Mouse (Mus musculus) megakaryocyte, embryonic 14.5 days (primary cell): ENCODE measurements around the gene Wdr41.

ENCODE experiments used
- FLI1 ChIP-seq: IDR thresholded peaks from 2 replicates; pipeline ENCODE4 v1.6.1; 2012; ENCODE audit warnings: low read length, inconsistent platforms, mixed read lengths
- GATA1 ChIP-seq: IDR thresholded peaks from 3 replicates; pipeline ENCODE4 v1.6.1; 2012; ENCODE audit warnings: mixed read lengths, low read length, inconsistent platforms, borderline replicate concordance

DNA sequence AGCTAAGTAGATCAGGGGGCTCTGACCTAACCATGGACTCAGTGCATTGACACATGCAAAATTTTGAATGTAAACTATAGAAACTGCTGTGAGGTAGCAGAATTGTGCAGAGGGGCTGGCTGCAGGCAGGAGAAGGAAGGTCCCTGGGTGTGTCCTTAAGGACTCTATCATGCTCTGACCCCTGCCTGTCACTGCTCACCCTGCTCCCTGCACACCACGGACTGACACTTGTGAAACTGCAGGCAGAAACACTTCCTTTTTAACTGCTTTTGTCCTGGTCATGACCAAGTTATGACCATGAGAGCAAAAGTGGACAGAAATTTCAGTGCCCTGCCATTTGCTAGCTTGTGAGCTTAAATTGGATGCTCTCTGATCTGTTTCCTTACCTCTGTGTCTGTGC, 68.0 kb downstream of the Wdr41 start:
- TF ChIP-seq GATA1 (no peak), FLI1 (no peak)
